Mouse (Mus musculus) heart, adult 11 months (tissue): Measurements from ENCODE around the gene Anks4b.

ENCODE experiments used
- DNase-seq: peaks from one replicate; pipeline ENCODE4 v3.0.0; 2022

The Anks4b gene

DNA sequence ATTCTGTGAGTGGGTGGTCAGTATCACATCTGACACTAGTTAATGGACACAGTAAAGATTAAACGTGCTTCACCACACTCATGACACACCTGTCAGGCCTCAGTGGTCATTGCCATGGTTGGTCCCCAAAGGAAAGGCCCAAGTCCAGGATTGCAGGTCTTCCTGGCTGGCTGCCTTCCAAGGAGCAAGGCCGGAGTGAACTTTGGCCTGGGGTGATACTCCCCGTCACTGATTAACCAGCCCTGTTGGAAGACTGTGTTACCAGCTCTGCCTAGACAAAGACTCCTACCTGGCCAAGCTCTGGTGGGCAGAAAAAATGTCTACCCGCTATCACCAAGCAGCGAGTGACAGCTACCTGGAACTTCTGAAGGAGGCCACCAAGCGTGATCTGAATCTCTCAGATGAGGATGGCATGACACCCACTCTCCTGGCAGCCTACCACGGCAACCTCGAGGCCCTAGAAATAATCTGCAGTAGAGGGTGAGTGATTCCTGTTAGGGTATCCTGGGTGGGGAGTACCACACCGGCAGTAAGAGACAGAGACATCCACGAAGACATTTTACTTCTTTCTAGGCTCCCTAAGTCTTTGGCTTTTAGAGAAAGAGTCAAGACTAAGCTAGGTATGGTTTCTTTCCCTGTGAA lies at the start of gene Anks4b:
Gene Anks4b, plus strand, starts transcription at position 256 of the 642 bp plus-strand sequence.
- peak; percentile 69 for DNase-seq

DNA sequence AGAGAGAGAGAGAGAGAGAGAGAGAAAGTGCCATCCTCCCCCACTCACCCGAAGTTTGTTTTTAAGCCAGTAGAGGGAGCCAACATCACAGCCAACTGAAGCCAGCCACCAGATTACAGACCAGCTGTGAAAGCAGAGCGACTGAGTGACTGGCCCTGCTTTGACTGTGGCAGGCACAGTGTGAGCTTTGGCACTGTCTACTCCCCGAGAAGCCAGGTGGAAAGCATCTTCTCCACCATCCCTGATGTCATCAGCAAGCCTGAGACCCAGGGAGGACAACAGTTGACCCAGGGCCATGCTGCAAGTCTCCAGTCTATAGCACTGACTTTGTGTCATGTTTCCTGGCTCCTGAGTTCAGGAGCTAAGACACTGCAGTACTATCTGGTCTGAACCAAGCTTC lies 48.8 kb upstream of the Anks4b start:
- peak; percentile 97 for DNase-seq

DNA sequence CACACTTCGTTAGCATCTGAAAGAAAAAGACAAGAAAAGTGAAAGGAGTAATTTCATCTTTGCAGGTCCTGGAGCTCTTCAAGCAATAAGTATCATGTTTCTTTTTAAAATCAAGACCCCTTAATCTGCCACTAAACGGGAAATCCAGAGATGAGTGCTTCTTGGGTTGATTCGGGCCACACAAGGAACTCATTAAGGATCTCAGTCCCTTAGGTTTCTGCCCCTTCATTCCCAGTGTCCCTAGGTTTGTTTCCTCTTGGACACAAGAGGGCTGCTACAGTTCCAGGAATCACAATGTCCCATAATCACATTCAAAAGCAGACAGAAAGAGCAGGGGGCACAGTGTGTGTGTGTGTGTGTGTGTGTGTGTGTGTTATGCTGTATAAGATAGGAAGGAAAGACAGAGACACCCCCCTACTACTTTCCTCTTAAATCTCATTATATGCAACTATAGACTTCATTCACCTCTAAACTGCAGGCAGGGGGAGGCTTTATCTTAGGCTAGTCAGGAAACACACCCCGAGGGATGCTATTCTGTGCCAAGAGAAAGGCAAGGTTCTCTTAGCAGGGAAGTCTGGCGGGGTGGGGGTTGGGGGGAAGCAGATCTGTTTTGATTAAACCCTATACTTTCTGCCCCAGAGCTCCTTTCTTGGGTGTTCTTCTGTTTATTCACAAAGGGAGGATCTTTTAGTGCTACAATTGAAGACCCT lies 46.5 kb upstream of the Anks4b start:
- DNase-seq, result peak; percentile 54

DNA sequence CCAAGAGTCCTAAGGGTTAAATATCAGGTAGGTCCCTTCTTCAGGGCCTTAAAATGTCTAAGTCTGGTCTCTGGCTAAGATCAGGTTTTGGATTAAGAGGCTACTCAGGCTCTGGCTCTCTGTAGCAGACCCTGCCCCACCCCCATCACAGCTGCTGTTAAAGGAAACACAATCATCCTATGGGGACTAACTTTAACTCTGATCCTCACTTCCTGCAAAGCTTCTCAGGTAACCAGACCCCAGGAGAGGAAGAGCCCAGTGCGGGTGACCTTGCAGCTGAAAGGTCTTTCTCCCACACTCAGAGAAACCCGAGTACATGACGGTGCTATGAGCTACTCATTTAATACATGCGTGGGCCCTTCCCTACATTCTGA lies 46.0 kb upstream of the Anks4b start:
- DNase-seq, result peak; percentile 45

DNA sequence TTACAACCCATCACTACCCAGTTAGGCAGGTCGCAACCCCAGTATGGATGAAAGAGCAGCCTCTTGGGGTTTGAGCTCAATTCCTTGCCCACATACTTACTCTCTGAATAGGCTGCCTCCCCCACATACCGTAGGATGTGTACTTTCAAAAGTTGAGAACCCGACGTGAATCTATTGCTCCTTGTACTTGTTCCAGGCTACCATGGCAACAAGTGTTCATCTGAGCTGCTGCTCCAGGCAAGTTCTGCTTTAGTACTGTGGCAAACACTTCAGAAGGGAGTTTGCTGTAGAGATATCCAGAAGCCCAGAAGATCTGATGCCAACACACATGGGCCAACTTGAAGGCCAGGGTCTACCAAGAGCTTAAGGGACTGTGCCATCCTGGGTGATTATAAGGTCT lies 44.7 kb upstream of the Anks4b start:
- peak; percentile 60 for DNase-seq

DNA sequence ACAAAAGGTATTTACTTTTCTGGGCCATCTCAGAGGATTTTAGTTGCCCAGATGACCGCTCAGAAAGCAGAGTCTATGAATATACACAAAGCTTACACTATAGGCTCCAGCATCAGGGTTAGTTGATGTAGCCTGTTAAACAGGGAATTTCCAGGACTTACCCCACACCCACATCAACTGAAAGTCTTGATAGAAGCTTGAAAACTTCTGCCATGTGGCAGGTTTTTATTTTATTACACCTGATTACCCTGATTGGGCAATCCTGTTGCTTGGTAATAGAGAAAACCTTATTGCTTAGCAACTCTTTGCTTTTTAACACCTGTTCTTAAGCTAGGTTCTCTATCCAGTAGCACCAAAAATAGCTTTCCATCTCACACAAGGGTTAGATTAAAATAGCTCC lies 30.9 kb upstream of the Anks4b start:
- DNase-seq, result peak; percentile 5

DNA sequence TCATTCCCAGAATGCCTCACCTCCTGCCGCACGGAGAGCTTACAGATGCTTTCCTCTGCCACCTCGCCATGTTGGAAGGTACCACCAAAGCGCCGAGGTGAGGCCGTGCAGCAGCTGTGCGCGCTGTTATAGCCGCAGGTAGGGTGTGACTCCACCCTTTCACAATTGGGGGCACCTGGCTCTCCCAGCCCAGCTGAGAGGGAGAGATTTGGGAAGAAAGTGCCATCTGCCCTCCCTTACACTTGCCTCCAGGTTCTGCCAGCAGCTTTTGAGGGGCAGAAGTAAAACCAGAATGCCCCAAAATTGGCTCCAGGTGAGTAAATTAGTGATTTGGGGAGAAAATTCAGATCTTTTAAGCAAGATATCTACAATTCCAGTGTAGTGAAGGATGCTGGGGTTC lies 28.5 kb upstream of the Anks4b start, which contains the start of gene Zp2:
Gene Zp2, minus strand, starts transcription at position 101 of the 400 bp plus-strand sequence.
- DNase-seq, result peak; percentile 55

DNA sequence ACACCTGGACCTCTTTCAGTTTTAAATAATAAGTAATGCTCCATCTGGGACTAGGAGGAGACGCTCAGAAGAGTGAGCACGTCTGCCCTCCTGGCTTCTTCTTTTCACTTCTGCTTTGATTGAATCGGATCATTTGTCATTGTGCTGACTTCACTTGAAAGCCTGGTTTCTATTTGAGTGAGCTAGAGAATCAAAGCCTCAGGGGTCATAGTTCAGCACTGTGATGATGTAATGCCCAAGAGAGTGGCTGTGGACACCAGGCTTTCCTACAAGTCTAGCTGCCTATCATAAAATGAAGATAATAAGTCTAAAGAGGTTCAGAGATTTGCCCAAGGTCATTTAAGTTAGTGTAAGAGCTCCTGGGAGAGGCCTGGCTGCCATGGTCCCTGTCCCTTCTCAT lies 23.4 kb upstream of the Anks4b start:
- DNase-seq, result peak; percentile 92

DNA sequence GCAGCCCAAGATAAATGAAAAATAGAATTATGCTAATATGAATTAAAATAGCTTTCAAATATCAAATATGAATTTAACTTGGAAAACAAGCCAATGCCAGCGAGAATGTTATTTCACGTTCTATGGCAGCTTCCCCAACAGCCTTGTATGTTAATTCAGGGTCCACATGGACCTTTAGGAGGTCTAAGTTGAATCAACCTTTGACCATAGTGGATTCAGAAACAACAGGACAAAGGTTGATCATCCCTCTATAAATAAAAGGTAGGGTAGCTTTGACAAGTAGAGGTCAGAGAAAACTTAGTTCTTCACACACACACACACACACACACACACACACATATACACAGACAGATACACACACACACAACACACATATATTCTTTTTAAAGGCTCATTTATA lies 22.8 kb upstream of the Anks4b start:
- DNase-seq, result no peak

DNA sequence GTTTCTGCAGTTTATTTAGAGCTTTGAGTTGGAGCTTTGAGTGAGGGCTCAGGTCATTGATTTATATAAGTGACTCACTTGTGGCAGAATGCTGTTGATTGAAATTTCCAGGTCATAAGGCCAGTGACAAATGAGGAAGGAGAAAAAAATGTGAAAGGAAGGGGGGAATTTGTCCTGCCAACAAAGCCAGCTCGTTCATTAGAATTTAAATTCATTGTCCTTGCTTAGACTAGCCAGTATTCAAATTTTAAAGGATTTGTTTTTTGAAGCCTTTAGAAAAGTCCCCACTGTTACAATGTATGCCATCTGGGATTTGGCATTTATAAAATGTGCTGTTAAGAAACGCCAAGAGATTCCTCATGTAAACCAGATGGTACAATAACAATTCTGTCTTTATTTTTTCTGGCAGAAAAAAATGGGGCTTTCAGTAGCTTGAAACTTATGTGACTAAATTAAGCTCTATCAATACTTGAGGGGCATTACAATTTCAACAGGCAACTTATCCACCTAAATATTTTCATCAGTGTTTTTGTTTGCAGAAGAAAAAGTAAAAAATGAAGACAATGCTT lies 16.7 kb upstream of the Anks4b start:
- DNase-seq, result no peak

DNA sequence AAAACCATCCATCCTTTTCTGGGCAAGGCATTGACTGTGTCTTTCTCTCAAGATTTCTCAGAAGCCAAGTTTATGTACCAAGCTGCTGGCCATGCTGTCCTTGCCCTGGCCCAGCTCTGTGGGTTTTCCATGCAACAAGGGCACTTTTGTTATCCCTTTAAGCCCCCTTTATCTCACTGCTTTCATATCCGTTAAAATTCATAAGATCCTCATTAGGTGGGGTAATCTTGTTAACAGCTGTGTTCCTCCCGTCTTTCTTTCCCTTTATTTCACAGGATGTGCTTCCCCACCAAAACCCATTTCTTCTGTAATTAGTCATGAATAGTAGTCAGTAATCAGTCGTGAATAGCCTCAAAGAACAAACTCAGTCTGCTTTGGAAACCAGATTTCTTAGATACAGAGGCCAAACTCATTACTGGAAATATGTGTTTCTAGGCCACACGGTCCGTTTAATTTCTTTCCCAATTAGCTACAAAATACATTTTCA lies 16.0 kb upstream of the Anks4b start:
- DNase-seq, result peak; percentile 6

DNA sequence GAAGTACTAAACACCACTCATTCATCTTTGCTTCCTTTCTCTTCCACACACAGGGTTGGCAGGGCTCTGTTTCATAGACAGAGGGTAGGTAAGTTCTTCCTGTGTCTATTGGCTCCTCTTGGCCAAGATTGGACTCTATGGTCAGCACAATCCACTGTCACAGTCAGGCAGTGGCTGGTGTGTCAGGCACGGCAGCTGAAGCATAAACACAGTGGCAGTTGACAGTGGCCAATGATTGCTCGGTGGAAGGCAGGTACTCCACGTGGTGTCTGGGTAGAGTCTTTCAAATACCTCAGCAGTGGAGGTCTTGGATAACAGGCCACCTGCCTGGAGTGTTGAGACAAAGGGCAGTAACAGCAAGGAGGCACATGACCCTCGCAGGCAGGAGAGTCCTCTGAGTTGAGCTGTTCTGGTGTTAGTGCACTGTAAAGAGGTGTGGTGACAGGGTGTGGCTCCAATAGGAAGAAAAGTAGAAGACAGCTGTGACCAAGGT lies 15.5 kb upstream of the Anks4b start:
- DNase-seq, result peak; percentile 68

DNA sequence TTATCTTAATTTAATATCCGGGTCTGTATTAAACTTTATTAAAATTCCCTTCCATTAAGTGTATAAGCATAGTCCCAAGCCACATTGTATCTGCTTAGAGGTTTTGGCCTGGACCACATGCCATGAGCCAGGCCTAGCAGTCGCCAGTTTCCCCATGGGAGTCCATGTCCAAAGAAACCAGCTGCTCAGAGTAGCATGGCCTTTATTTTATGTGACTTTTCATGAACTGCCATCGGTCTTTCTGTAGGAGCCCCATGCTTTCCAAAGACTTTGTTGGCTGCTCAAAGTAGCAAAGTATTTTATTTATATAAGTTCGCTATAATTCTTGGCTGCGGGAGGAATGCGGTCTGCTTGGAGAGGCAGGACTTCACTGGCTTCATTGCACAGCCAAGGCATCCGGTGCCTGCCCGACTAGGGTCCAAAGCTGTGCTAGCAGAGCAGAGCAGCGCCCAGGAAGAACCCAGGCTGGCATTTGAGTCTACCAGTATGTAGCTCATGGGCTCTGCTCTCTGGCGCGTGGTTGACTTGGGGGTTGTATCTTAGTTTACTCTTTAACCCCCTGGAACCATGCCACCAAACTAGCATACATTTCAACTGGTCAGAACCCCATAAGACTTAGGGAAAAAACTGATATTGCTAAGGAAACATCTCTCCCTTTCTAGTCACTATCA lies 9.9 kb upstream of the Anks4b start:
- DNase-seq, result peak; percentile 84

DNA sequence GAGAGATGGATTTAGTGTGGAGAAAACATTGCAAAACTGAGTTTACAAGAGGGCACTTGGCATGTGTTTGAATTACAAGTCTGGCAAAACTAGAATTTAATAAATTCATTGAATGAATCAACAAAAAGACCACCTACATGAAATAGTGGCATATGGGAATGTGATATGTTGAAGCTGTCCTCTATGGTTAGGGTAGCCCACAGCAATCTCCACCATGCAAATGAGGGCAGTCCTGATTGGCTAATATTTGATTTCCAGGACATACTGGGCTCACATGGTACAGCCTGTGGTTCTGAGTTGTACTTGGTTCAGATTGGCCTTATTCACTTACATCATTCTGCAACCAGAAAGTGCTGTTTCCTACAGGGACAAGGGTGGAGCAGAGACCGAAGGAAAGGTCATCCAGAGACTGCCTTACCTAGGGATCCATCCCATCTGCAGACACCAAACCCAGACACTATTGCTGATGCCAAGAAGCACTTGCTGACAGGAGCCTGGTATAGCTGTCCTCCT lies 1.4 kb upstream of the Anks4b start:
- DNase-seq, result peak; percentile 81

DNA sequence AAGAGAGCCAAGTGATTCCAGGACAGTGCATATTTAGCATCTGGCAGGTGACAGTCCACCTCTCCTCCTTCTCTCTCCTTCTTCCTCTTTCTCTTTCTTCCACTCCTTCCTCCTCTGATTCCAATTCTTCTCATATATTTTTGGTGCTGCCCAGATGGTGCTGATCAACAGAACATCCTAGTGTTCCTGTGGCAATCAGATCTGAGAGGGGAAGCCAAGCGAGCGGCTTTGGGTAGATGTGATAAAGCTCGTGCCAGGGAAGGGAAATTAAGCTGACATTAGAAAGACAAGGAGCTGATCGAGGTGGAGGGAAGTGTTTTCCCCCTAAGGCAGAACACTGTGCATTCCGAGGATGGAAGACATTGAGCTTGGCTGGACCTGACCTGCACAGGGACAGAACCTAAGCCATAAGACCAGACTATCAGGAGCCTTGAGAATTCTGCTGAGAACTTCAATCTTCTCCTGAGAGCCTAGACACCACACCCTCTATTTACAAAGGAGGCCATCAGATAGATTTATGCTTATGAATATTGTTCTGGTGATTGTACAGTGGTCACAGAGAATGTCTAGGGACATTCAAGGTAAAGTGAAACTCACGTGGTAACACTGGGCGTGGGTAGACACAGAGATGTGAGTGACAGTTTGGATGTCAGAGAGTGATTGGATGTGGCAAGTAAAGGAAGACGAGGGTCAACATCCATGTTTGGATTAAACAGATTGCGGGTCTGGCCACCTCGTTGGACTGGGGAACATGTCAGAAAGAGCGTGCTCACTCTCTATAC lies 1.3 kb downstream of the Anks4b start:
- DNase-seq, result peak; percentile 42

DNA sequence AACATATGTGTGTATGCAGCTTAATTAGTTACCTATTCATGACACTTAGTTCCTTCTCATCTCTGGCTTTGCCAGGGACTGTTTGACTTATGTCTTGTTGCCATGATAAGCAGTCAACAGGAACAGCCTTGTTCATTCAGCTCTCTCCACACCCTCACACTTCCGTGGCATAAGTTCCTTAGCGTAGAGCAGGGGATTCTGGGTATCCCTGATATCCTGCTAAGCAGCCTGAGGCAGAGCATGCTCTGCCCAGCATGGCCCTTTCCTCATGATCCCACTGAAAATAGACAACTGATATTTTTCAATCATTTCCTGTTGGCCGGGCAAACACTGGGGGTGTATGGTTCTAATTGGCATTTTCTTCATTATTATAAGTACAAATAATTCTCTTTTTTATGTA lies 4.0 kb downstream of the Anks4b start:
- DNase-seq, result peak; percentile 25

DNA sequence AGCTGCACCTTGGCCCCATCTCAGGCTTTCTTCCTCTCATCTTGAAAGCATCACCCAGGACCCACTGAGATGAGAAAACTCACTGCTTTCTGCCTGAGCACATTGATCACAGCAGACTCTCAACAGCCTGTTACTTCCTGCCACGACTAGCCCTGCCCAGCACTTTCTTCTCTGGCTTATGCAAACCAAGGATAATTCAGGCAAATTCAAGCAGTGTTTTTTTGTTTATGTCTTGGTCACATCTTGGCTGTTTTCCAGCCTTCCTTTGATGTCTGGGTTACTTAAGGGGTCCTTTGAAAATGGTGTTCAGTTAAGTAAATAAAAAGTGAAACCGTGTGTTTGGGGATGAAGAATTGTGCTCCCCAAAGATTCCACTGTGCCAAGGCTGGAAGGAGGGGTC lies 5.3 kb downstream of the Anks4b start:
- peak; percentile 58 for DNase-seq

DNA sequence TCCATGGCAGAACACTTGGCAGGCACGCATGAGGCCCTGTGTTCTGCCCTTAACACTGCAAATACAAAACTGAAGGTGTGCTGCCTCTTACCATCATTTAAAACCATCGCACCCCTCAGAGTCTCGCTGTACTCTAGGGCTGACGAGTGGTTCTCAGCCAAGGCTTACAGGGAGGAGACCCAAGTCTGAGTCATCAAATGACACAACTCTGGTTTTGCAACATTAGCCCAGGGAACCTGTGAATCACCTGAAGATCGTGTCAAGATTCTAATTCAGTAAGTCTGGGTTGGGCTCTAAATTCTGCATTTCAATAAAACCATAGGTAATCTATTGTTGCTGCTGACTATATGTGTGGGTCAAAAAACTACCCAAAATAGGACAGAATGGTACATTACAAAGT lies 6.9 kb downstream of the Anks4b start:
- DNase-seq, result peak; percentile 72

DNA sequence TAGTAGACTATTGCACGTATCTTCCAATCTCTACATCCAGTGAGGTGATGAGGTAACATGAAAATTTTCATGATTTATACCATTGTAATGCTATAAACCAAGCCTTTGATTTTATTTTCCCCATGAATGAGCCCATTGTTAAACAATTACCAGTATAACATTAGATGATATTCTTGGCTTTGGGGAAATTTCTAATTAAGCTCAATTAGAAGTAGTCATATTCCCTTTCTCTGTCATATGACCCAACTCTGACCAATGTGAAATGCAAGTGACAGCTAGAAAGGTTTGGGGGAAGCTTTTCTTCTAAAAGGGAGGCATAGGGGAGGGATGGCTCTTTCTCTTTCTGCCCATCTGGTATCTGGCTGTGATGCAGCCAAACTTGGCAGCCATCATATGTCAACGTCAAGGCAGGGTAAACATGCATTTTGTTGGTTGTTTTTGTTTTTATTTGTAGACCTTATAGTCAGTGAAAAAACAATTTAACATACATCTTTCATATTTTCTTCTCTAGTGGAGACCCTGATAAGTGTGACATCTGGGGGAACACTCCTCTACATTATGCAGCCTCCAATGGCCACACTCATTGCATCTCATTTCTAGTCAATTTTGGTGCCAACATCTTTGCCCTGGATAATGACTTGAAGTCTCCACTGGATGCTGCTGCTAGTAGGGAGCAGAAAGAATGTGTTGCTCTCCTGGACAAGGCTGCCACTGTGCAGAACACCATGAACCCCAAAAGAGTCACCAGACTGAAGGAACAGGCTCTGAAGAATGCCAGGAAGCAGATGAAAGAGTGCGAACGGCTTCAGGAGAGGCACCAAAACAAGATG lies 8.0 kb downstream of the Anks4b start:
- DNase-seq, result peak; percentile 61

DNA sequence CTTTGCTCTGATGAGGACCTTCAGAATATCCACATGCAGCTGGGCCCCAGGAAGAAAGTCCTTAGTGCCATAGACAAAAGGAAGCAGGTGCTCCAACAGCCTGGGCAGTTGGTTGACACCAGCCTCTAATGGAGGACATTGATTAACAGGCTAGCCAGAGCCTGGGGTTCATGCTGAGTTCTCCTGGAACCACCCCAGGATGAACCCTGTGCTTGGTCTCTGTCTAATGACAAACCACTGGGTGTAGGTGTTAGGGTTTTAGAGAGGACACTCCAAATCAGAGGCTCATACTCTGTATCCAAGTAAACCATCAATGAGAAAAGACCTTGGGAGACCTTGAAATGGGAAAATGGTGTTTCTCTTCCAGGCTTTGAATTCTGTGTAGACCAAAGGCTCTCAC lies 9.2 kb downstream of the Anks4b start:
- no peak for DNase-seq

DNA sequence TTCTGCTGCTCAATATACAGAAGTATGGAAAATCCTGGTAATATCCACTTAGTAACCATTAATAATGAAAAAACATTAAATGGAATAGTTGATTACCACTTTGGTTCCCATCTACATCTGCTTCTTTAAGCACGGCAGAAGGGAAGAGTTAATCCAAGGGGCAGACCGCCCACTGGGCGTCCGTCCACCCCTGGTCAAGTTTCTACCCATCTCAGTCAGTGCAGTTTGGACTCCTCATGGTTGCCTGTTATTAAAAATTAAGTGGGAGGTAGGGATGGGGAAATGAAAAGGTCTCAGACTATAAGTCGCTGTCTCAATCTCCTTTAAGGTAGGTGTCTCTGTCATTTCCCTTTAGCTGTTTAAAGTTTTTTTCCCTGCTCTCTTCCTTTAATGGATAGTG lies 15.3 kb downstream of the Anks4b start:
- DNase-seq, result peak; percentile 31
